Mouse (Mus musculus) testis, adult 2 months (tissue): Measurements from ENCODE around the gene Defb11.

ENCODE experiments used
- CTCF ChIP-seq: fragments of 200-500 bp; IDR thresholded peaks from 2 replicates; pipeline ENCODE4 v1.5.1; 2012; ENCODE audit warnings: low read depth, mild to moderate bottlenecking, inconsistent platforms, low read length, moderate library complexity; ENCODE audit not compliant: control insufficient read depth, insufficient read depth, insufficient replicate concordance
- POLR2A ChIP-seq: fragments of 200-500 bp; IDR thresholded peaks from 2 replicates; pipeline ENCODE4 v1.6.1; 2012; ENCODE audit warnings: low read depth, mild to moderate bottlenecking, inconsistent platforms, low read length, moderate library complexity; ENCODE audit not compliant: control insufficient read depth

DNA sequence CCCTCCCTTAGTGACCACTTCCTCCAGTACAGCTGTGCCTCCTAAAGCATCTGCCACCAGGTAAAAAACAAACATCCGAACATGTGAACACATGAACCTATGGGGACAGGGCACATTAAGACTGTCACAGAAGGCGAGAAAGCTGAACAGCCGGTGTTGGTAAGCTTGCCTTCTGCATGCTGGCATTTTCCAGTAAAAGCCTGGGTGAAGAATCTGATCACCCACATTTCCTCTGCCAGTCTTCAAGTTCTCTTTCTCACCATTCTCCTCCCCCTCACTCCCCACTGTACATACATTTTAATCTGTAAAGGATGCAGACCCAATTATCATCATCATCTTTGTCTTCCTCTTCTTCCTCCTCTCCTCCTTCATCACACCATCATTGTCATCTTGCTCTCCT lies 9.4 kb upstream of the Defb11 start:
- TF ChIP-seq POLR2A (no peak), CTCF (no peak)
